Mouse (Mus musculus) heart, postnatal 25 days (tissue): Measurements from ENCODE around the gene Obox2. TPM values are rescaled to one million over a fixed set of nuclear protein-coding genes. Genes with fewer than 3 reads are reported as not detected.
"Not testable (repeated sequence)": the region's sequence is repeated elsewhere in the genome, so short reads cannot be mapped to it uniquely, and the experiment has no call there.

ENCODE experiments used
- DNase-seq: peaks from one replicate; pipeline ENCODE4 v3.0.0; 2022; ENCODE audit warnings: low spot score
- intact Hi-C: fragments of 180-260 bp; cut with DNase I; formaldehyde crosslinking; loops from one replicate; pipeline ENCODE4 v1.15.1; 2025
- total RNA-seq, 2 experiments: library from RNA; stranded (reverse); gene quantifications; 2 replicates each; pipeline ENCODE4 v1.2.3; 2021

Gene Obox2
- total RNA-seq, result not detected

DNA sequence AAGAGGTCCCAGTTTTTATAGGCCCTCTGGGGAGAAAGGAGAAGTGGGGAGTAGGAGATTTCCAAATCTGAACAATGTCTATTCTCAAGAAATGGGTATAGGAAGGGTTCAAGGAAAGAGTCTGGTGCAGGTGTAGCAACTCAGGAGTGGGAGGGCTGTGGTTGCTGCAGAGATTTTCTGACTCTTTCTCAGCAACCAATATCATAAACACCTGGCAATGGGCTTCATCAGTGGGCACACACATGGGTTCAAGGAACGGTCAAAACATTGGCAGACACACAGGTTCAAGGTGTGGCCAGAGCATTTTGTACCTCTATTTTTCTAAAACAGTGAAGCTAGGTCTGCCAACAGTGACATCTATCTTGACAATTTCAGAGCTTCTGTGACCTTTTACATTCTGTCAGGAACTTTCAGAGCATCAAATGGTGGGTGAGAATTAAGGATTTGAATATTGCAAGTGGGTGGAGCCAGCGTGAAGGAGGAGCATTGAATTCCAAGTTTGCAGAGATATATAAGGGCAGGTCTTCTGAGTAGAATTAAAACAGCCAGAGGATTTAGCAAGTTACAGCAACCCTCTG is at the start of gene Obox2, which contains the start of gene Obox1:
Gene Obox2, plus strand, starts transcription at position 301 of the 578 bp plus-strand sequence.
Gene Obox1, plus strand, starts transcription at position 528 of the 578 bp plus-strand sequence.
- intact Hi-C loops, DNase-seq: not testable (repeated sequence)

- DNase-seq, intact Hi-C loops: not testable (repeated sequence)
Measured at GRCm38 (mm10) chr7:15399147-15399874, 10.8 kb downstream of the Obox2 start.

- intact Hi-C loops, DNase-seq: not testable (repeated sequence)
Measured at GRCm38 (mm10) chr7:15406816-15407215, 18.3 kb downstream of the Obox2 start.

- intact Hi-C loops, DNase-seq: not testable (repeated sequence)
Measured at GRCm38 (mm10) chr7:15418046-15418445, 29.5 kb downstream of the Obox2 start.

GRCm38 (mm10) chr7:15425537-15425936 is 37.0 kb downstream of the Obox2 start:
- intact Hi-C loops, result not testable (repeated sequence)

More at GRCm38 (mm10) chr7:15425537-15425936, 37.0 kb downstream of the Obox2 start:
- DNase-seq, result not testable (repeated sequence)

Other genes starting within 250 kb of the Obox2 start
- gene Obox1, start 227 bp downstream of the Obox2 start, total RNA-seq, result not detected